Mouse (Mus musculus) T-helper 2 cell (primary cell): ENCODE results near the gene Itfg1.

Source experiments
- in situ Hi-C: fragments of 300-600 bp; cut with MboI, MseI; formaldehyde crosslinking; loops from one replicate; pipeline ENCODE4 v1.15.1; 2025; ENCODE audit warnings: high pct_unique_total_duplicates

Gene Itfg1

DNA sequence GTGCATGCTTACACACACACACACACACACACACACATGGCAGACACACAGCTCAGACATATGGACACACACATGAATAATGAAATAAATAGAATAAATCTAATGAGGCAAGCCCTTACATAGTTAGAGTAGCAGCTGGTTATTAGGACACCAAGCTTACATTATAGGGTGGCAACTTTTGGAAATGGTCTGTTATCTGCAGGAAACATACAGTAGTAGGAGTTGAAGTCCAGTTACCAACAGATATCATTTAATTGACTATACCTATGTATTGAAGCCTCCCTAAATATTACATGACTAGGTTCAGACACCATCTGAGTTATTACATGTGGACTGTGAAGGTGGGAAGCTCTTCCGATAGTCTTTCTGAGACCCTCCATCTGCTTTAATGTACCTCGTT, 95.7 kb downstream of the Itfg1 start:
- in situ Hi-C loops = no loop called here

GRCm38 (mm10) chr8:85730545-85730944, 110.2 kb downstream of the Itfg1 start:
- in situ Hi-C loops = no loop called here

GRCm38 (mm10) chr8:85717271-85717670, 123.5 kb downstream of the Itfg1 start:
- in situ Hi-C loops = no loop called here

- in situ Hi-C loops = no loop called here
Measured at GRCm38 (mm10) chr8:85716696-85717095, 124.0 kb downstream of the Itfg1 start.

DNA sequence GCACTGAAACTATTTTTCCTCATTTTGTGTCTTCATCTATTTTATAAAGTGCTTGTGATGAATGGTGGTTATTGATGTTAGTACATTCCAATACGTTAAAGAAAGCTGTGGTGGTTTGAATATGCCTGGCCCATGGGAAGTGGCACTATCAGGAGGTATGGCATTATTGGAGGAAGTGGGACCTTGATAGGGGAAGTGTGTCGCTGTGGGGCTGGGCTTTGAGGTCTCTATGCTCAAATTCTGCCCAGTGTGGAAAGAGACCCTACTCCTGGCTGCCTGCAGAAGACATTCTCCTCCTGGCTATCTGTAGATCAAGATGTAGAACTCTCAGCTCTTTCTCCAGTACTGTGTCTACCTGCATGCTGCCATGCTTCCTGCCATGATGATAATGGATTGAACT, 133.7 kb downstream of the Itfg1 start:
- in situ Hi-C loops = loop anchor here (10.0 kb wide), 1 partner anchor 878 kb away; the partner anchor contains the start of gene Abcc12

DNA sequence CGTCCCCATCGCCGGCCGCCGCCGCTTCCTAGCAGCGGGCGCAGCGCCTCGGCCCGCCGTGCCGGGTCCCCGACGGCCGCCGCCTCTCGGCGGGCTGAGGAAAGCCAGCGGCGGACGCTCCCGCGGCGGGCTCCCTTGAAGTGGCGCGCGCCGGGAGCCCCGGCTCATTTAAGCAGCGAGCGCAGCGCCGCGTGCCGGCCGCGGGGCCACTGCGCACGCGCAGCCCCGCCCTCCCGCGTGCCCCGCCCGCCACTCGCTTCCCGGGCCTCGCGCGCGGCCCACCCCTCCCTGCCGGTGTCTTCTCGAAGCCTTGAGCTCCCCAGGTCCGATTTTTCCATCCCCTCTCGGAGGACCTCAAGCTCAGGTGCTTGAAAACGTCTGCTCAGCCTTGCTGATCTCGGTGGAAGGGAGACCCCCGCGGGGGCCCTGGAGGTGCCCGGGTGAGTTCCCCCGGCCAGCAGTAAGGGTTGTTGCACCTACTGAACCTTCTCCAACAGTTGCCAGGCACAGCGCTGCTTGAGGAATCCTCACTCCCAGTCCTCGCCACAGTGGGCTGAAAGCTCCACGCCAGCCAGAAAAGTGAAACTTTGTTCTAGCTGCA, 139.9 kb downstream of the Itfg1 start, which contains the start of gene Neto2:
Gene Neto2 (minus strand): TSS at position 174 of the 601 bp plus-strand sequence.
- in situ Hi-C loops = loop anchor here (10.0 kb wide), 1 partner anchor 884 kb away; the partner anchor contains the start of gene Abcc12

DNA sequence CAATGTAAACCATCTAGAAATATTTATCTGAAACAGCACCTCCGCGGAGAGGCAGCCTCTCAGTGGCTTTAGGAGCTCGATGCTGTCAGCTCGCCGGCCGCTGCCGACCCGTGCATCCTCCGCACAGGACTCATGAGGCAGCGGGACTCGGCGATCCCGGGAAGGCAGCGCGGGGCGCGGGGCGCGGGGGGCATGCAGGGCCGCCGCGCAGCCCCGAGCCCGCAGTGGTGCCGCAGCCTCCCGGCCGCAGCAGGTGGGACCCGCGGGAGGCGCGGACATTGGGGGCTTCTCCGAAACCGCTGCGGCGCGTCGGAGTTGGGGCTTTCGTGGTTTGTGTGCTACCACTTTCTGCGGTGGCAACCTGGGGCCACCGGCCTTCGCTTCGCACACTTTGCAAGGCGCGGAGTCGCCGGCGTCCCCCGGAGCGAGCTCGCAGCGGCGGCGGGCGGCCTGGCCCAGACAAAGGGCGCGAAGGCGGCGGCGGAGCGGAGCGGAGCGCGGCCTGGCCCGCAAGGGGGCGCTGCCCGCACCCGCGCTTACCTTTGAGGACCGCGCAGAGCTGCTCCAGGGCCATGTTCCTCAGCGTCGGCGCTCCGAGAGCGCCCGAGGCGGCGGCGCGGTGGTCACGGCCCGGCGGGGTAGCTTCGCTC, 140.5 kb downstream of the Itfg1 start:
- in situ Hi-C loops = loop anchor here (10.0 kb wide), 1 partner anchor 885 kb away; the partner anchor contains the start of gene Abcc12

DNA sequence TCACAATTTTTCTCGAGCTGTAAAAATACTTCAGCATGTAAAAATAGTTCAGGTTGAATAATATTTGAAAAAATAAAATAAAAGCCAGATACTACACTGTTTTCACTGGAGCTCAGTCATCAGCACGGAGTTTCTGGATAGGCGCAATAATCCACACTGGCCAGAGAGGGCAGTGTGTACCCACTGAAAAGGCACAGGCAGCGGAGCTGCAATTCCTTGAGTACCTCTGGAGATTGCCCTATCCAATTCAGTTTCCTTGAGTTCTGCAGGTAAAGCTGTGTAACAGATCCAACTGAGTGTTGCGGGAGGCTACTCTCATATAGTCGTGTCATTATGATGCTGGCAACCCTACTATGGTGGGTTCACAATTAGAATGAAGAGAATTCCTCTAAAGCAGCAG, 141.7 kb downstream of the Itfg1 start:
- in situ Hi-C loops = loop anchor here (5.0 kb wide), 1 partner anchor 148 kb away; no protein-coding TSS in a partner anchor
